Mouse (Mus musculus): ENCODE data around the gene Gm28308. TPM values are rescaled to one million over a fixed set of nuclear protein-coding genes. Genes with fewer than 3 reads are reported as not detected.

Gene Gm28308
- 0.44 and 0.66 TPM in 2 replicates for polyA plus RNA-seq (2015; fragmentation: Nextera tagmentation; extraction: Ambion mirVana)

DNA sequence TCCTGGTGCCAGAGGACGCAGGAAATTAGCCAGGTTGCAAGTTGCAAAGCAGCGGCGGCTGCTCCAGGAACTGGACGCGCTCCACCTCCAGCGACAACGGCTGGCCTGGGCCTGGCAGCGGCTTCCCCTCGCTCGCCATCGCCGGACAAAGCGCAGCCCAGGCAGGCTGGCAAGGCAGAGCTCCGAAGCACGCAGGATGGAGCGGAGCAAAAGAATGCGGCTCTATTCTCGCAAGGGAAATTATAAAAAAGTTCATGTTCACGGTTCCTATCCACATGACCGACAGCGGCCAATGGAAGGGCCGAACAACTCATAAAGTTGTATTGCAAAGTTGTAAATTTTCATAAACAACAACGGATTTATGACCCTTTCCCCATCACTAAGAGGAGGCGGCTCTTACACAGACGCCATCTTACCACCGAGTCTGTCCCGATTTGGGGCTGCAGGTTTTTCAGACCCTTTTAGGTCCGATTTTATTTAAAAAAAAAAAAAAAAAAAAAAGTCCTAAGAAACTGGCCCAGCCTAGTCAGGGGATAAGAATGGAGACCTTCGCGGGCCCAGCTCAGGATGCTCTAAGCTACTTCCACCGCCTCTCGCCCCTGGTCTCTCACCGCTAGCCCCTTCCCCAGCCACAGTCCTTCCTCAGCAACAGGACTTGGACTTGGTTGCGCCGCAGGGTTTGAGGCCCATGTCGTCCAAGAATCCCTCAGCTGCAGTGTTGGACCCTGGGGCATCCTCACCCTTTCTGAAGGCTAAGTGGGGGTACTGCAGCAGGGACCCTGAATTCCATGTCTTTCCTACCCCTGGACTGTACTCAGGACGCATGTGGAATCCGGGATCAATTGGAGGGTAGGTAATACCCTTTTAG is at the start of gene Gm28308, which contains the start of gene Hoxa3:
TSS of gene Gm28308 (minus strand) at position 221 of the 868 bp plus-strand sequence.
TSS of gene Hoxa3 (minus strand) at position 218 of the 868 bp plus-strand sequence.

DNA sequence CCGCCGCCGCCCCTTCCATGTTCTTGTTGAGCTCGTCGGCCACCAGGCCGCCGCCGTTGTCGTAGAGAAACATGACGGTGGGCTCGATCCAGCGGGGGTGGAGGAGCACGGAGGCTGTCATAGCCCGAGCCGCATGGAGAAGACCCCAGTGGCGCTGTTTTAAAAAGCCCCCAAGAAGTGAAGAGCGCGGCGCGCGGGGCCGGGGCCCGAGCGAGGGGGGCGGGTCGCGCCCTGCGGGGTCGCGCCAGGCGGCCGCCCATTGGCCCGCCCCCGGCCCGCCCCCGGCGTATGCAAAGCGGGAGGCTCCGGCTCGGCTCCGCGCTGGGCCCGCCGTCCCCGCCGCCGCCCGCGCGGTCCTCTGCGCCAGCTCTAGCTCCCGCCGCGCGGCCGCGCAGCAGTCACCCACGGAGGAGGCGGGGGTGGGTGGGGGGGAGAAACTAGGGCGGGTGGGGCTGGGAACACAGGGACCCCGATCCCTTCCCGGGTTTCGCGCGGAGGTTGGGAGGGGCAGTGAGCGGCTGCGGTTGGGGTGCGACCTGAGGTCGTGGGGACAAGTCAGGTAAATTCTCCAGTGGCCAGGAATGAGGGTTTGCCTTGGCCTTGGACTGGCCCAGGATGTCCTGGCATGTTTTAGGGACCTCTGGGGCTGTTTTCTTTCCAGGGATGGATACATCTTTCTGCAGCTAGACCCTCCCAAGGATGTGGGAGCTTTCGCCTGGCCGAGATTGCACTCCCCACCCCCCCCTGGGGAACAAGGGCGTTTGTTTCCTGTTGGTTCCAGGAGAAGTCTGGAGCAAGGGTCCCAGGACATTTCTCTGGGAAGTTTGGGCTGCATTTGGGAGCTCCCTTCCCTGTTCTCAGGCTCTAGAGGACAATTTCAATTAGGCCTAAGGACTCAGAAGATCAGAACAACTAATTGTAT is 47.8 kb upstream of the Gm28308 start, which contains the start of gene Hoxa13:
TSS of gene Hoxa13 (minus strand) at position 227 of the 922 bp plus-strand sequence.

DNA sequence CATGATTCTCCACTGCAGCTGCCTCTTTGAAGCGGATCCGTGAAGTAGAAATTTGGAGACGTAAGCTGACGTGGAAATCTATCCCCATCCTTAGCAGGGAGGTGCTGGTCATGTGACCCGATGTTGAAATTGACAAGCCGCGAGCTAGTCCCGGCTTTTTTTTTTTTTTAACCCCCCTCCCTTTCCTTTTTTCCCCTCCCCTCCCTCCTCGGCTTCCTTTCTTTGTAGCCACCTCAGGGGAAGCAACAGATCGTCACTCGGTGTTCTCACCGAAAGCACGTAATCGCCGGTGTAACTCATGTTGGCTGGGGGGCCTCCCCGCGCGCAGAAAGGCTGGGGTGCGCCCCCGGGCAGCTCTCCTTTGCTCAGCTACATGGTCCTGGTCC is 32.6 kb upstream of the Gm28308 start, which contains the start of gene Hoxa11:
TSS of gene Hoxa11 (minus strand) at position 54 of the 386 bp plus-strand sequence.

DNA sequence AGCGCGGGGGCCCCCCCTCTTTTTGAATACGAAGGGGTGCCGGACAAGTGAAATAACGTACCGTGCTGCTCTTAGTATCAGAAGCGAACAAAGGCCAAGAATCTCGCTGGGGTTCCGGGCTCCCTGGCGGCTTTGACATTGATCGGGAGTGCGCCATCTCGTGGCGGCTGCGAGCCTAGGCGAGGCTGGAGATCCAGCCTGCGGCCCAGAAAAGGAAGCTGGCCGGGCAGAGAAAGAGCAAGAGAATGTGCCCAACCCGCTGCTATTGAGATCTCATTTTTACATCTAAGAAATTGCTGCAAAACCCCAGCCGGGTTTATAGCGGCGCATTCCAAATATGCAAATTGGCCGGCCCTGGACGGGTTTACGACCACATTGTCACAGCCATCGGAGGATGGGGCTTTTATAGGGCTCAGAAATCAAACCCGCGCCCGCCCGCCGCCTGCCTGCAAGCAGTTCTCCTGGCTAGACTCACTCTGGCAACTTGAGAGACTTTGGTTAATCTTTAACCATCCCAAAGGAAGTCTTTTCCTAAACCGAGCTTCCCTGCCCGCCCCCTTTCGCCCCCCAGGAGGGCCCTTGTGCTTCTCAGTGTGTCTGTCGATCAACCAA is 27.4 kb upstream of the Gm28308 start, which contains the start of gene Hoxa10:
TSS of gene Hoxa10 (minus strand) at position 466 of the 612 bp plus-strand sequence.

DNA sequence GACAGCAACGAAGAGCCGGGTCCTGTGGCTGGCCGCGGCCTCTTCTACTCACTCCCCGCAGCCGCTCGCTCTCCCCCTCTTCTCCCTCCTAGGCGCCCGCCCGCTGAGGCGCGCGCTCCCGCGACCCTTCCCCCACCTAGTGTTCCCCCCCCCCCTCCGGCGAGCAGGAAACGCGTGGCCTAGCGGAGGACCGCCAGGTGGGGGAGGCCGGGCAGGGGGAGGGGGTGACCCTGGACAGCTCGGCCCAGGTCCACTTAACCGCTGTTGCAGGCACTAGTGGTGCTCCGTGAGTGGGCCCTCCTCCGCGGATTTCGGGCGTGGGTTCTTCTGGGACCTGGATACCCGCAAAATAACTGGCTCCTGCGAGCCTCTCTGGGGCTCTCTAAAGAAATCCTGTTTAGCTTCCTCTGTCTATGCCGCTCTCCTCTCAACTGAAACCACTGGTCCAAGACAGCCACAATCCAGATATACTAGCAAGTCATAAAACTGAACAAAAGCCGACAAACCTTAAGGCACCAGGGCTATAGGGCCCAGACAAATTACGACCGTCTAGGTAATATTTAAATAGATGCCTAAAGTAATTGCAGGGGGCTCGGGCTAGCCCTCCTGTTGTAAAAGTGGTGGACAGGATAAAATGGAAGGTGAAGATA is 17.5 kb upstream of the Gm28308 start, which contains the start of gene Hoxa9:
TSS of gene Hoxa9 (minus strand) at position 574 of the 650 bp plus-strand sequence.

DNA sequence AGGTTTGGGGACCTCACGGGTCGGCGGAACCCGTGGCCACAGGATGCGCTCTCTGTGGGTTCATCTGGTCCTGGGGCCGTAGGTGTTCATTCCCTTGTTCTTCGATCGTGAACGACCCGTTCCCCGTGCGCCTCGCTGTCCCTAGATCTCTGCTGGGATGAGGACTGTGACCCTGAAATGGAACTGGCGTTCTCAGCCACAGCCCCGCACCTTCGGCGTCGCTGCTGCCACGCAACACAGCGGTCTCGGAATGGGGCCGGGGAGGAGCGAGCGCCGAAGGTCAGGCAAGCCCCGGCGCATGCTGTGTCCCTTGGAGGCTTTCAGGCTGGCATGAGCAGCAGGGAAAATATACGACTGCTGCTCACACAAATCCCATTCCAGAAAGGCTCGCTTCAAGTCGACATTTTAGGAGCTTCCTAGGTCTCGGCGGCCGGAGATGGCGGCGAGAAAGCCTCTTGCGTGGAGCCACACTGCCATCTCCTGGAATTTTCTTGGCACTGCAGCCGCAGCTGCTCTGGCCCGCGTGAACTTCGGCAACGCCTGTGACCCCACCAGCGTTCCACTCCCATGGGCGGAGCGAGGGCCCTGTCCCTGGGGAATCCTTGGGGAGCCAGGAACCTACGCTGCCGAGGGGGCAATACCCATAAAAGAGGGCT is 8.3 kb upstream of the Gm28308 start, which contains the start of gene Hoxa7:
TSS of gene Hoxa7 (minus strand) at position 518 of the 656 bp plus-strand sequence.

DNA sequence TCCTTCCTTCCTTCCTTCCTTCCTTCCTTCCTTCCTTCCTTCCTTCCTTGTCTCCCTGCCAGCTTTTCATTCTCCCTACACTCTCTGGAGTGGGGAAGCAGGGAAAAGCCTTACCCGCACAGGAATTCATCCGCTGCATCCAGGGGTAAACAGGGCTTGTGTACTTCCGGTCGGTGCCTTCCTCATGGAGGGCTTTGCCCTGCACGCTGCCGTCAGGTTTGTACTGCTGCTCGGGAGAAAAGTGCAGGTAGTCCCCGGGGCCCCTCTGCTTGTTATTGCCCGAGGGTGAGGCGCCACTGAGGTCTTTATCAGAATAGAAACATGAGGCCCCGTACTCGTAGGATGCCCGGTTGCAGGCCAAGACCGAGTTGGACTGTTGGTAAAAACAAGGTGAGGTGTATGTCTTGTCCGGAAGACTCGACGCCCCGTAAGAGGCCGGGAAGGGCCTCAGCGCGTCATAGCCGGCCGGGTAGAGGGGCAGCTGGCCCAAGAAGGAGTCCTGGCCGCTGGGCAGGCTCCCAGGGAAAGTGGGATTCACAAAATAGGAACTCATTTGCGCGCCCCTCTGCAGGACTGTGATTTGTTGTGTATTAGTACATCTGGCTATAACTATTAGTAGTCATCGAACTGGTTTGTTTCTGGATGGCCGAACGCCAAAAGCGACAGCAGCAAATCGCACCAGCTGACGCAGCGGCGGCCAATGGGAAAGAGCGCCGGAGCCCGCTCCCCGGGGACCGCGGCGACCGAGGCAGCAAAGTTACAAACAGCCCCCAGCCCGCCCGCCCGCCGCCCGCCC is 4.9 kb downstream of the Gm28308 start, which contains the start of gene Hoxa6:
TSS of gene Hoxa6 (minus strand) at position 651 of the 796 bp plus-strand sequence.

DNA sequence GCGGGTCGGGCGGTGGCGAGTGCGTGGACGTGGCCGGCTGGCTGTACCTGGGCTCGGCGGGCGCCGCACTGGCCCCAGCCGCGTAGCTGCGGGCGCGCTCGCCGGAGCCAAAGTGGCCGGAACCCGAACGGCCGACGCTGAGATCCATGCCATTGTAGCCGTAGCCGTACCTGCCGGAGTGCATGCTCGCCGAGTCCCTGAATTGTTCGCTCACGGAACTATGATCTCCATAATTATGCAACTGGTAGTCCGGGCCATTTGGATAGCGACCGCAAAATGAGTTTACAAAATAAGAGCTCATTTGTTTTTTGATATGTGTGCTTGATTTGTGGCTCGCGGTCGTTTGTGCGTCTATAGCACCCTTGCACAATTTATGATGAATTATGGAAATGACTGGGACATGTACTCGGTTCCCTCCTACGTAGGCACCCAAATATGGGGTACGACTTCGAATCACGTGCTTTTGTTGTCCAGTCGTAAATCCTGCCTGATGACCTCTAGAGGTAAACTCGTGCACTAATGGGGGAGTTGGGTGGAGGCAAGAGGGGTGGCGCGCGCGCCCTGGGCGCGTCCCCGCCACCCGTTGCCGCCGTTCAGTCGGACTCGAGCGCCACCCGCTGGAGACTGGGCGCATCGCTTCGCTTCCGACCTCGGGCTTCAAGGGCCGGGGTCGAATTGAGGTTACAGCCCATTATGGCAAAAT is 8.9 kb downstream of the Gm28308 start, which contains the start of gene Hoxa5:
TSS of gene Hoxa5 (minus strand) at position 538 of the 703 bp plus-strand sequence.

DNA sequence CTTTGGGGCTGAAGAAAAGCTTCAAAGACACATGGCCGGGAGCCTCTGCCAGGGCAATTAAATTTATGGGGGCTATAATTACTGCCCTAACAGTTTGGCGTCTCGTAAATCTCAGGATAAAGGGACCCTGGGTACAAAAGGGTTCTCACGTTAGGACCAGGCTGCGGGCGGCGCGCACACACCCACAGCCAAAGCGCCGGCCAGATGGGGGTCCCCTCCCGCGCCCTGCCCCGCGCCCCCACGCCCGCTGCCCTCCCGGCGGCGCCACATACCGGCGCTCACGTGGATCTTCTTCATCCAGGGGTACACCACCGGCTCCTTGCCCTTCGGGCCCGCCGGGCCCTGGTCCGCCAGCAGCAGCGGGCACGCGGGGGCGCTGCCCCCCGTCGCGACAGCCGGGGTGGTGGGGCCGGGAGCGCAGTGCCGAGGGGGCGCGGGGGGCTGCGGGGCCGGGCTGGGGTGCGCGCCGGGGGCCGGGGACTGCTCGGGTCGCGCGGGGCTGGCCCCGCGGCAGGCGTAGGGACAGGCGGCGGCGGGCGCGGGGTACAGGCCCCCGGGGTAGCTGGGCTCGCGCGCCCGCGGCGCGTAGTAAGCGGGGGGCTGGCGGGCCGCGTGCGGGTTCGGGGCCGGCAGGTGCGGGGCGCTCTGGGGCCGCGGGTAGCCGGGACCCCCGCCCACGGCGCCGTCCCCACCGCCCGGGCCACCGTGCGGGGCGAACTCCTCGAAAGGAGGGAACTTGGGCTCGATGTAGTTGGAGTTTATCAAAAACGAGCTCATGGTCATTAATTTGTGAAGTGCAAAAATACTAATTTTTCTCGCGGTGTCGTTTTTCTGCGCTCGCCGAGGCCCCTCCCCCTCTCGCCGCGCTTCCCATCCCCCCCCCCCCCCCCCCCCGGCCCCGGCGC is 22.0 kb downstream of the Gm28308 start, which contains the start of gene Hoxa4:
TSS of gene Hoxa4 (minus strand) at position 848 of the 905 bp plus-strand sequence.

DNA sequence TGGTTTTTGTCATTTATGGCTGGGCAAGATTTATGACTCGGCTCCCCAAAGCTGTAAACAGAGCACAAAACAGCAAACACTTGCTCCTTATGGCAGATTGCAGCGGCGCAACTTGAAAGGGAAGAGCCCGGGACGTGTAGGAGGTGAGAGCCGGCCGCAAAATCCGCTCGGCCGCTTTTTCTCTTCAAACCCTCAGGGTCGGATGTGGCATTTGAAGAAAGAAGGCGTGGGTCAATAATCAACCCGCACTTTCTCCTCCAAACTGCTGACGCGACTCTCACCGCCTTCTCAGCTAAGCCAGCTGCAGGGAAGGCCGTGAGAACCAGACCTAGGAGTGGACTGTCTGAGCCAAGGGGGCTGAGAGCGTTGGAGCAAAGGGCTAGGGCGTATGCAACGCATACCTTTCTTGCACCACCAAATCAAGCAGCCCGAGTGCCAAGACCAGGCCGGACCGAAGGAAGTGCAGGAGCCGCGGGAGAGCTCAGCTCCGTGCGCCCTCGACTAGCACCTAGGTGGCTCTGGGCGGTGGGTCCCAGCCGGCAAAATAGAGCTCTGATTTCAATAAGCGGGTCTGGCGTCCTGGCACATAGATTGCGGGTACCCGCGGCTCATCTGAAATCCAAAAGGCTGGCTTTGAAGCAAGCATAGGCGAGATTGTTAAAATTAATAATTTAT is 35.9 kb downstream of the Gm28308 start, which contains the start of gene 5730596B20Rik:
TSS of gene 5730596B20Rik (plus strand) at position 438 of the 675 bp plus-strand sequence.

DNA sequence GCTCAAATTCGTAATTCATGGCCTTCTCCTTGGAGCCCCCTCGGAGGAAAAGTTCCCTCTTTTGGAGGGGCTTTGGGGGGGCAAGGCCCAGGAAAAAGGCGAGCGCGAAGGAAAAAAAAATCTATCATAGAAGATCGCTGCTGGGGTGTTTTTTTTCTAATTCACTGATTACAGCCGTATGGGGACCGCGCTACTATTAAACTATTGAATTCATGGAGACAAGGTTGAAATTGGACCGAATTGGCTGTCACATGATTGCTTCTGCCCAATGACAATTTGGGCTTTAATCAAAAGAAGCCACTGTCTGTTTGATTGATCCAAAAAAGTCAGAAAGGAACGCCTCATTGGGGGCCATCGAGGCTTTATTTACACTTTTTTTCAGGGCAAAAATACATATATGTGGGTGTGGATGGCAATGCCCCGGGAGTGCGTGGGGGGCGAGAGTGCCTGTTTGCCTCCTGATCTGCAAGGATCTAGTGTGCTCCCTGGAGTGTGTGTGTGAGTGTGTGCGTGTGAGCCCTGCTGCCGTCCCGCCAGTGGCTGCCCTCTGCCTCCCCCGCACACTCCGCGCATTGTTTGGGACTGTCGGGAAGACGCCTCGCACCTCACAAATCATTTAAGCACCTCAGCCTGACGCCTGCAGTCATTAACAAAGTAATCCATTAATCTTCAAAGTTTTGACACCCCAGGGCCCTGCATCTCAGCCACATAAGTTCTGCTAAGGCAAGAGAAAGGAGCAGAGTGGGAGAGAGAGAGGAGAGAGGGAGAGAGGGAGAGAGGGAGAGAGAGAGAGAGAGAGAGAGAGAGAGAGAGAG is 48.3 kb downstream of the Gm28308 start, which contains the start of gene Hoxa2:
TSS of gene Hoxa2 (minus strand) at position 206 of the 815 bp plus-strand sequence.

DNA sequence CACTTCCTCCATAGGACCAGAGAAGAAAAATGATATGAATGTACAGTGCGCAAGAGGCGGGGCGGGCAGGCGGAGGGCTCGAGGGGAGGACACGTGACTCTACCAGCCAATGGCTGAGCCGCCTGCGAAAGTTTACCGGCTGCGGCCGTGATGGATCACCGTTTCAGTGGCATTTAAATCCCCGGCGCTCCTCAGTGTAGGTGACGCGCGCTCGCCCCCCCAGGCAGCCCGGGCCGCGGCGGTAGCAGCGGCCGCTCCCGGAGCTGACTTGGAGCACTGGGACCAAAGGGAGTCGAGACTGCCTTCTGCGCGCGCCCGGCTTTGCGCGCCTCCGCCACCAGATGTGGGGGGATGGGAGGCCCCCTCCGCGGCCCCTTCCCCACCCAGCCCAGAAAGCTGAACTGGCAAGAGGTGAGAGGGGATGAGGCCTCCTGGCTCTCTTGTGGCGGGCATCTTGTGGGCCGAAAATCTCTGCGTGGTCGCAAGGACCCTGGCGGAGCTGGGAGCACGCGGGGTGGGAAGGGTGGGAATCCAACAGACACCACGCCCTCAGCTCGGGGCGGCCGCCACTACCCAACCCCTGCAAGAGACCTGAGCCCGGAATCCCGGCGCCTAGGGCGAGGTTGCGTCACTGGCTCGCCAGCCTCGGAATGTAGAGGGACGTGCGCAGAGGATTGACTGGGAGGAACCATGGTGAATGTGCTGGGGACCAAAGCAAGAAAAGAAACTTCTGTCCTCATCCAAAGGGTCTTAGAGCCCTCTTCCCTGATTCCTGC is 54.7 kb downstream of the Gm28308 start, which contains the start of gene Hoxa1:
TSS of gene Hoxa1 (minus strand) at position 42 of the 776 bp plus-strand sequence.

